Mouse (Mus musculus): ENCODE measurements around the gene Lamp5. TPM values are rescaled to one million over a fixed set of nuclear protein-coding genes. Genes with fewer than 3 reads are reported as not detected.

Lamp5 gene
- total RNA-seq (2021), result not detected
- long read RNA-seq, experiment 1, result 0 reads
- long read RNA-seq, experiment 2, result 0 reads

GRCm38 (mm10) chr2:136051688-136052289 lies at the start of gene Lamp5:
TSS of gene Lamp5 (plus strand) at chr2:136052239.
- no peak for DNase-seq (ENCODE audit: low spot score)

DNA sequence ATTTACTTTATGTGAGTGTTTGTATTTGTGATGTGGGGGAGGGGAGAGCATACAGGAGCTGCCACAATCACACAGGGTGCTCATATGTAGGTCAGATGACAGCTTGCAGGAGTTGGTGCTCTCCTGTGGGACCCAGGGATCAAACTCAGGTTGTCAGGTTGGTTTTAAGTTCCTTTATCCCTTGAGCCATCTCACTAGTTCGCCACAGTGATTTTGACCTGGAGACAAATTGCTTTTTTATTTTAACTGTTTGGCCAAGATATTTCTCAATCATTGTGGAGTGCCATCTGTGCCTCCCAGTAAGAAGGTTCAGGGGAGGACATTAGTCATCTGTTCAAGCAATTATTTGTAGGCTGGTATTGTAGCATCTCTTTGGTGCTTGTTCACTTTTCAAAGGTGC lies 48.2 kb upstream of the Lamp5 start:
- no peak for DNase-seq (ENCODE audit: low spot score)

GRCm38 (mm10) chr2:136006280-136006679 lies 45.8 kb upstream of the Lamp5 start:
- DNase-seq (ENCODE audit: low spot score), result no peak

- no peak for DNase-seq (ENCODE audit: low spot score)
These were observed 39.3 kb upstream of the Lamp5 start for GRCm38 (mm10) chr2:136012759-136013158.

- DNase-seq (ENCODE audit: low spot score), result no peak
These were observed 3.6 kb upstream of the Lamp5 start for GRCm38 (mm10) chr2:136048464-136048863.

GRCm38 (mm10) chr2:136050793-136051615 lies 1.0 kb upstream of the Lamp5 start:
- DNase-seq (ENCODE audit: low spot score), result no peak

GRCm38 (mm10) chr2:136057861-136058331 lies 5.9 kb downstream of the Lamp5 start:
- DNase-seq (ENCODE audit: low spot score), result no peak

DNA sequence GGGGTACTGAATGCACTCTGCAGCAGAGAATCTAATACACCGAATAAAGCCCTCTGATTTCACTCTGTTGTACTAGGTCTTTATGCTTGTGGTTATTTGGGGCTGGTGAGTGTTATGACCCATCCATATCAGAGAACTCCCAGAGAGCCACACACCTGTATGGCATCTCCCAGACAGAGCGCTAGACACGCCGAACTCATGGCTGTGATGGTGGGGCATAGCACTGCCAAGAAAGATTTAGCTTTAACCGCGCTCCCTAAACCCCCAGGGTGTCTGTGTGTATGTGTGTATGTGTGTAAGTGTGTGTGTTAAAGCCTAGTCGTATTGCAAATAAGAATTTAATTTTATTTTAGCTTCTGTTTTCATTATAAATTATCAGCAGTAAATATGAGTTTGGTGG lies 6.4 kb downstream of the Lamp5 start:
- no peak for DNase-seq (ENCODE audit: low spot score)

DNA sequence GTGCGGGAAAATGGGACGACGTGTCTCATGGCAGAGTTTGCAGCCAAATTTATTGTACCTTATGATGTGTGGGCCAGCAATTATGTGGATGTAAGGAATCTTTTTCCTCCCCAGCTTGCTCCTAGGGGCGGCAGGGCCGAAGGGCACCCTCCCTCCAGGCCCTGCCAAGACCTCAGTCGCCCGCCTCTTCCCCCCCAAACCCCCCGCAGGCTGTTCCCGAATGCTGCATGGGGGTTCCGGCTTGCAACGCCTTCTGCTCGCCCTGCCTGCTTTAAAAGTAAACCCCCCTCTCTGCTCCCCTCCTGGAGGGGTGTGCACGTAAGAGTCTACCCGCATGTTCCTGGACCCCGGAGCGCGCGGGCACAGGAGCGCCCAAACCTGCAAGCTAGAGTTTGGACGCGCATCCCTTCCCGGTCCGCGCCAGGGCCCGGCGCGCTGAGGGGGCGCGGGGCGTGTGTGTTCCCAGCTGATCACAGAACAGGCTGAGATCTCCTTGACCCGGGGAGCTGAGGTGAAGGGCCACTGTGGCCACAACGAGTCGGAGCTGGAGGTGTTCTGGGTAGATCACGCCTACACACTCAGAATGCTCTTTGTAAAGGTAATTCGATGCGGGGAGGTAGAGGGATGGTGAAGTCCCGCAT lies 7.1 kb downstream of the Lamp5 start:
- DNase-seq (ENCODE audit: low spot score), result no peak

DNA sequence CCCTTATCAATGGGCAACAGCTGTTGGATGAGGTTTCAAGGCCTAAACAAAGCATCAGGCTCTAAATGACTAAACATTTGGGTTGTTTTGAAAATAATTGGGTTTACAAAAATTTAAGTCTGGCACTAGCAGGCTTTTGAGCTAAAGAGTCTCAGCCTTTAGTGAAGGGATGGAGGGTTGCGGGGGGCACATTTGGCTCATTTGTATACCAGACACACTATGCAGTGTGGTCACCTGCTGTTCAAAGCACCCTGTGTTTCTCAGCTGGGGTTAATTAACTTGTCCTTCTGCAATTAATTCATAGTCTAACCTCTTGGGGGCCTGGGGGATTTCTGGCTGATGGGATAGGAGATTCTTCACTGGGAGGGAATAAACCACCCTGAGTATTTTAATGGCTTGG lies 12.3 kb downstream of the Lamp5 start:
- no peak for DNase-seq (ENCODE audit: low spot score)

GRCm38 (mm10) chr2:136095978-136096377 lies 43.9 kb downstream of the Lamp5 start:
- DNase-seq (ENCODE audit: low spot score), result no peak

GRCm38 (mm10) chr2:136097143-136097542 lies 45.1 kb downstream of the Lamp5 start:
- DNase-seq (ENCODE audit: low spot score), result no peak

- DNase-seq (ENCODE audit: low spot score), result no peak
These were observed 55.6 kb downstream of the Lamp5 start for GRCm38 (mm10) chr2:136107597-136107996.

- DNase-seq (ENCODE audit: low spot score), result no peak
These were observed 56.3 kb downstream of the Lamp5 start for GRCm38 (mm10) chr2:136108124-136109037.

GRCm38 (mm10) chr2:136109038-136109363 lies 57.0 kb downstream of the Lamp5 start:
- no peak for DNase-seq (ENCODE audit: low spot score)

GRCm38 (mm10) chr2:136113374-136113773 lies 61.3 kb downstream of the Lamp5 start:
- no peak for DNase-seq (ENCODE audit: low spot score)

DNA sequence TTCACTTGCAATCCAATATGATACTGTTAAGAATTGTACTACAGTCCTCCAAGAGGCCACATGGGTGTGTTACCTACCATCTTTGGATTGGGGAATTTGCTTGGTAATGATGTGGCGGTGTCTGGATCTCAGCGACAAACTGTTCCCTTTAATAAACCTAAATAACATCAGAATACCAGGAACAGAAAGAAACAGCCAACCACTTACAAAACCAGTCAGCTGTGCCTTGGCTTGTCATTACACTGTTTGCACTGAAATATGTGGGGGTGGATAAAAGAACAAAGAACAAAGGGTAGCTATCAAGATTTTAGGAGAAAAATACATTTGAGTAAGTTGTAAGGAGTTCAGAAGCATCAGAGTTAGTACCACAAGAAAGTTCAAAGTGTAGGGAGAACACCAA lies 66.0 kb downstream of the Lamp5 start:
- no peak for DNase-seq (ENCODE audit: low spot score)
